Mouse (Mus musculus): Measurements from ENCODE around the gene Kazald1.

DNA sequence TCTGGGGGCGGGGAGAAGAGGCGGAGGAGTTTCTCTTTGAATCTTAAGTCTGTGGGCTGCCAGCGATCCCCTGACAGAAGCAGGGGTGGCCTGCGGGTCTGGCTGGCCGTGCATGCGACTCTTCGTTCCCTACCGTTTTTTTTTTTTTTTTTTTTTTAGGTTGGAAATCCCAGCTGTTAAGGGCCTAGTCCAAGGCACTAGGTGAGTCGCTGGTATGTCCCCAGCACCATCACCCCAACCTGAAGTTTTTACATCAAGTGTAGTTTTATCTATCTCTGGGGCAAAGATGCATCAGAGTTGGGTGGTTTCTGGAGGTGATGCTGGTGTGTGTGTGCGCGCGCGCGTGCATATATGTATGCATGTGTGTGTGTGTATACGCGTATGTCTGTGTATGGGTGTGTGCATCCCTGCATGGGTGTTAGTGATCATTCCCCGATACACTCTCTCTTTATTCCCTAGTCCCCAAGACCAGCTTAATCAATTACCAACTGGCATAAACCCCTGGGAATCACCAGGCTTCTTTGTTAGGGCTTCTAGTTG, 1.1 kb downstream of the Kazald1 start:
- TF ChIP-seq MAZ (IDR thresholded peaks at IDR 0.05; ENCODE audit: low read depth, low read length), result no peak
- TF ChIP-seq HCFC1 (IDR thresholded peaks at IDR 0.05; ENCODE audit: low read depth, low read length), result no peak
- no peak for TF ChIP-seq CHD2 (IDR thresholded peaks at IDR 0.05; ENCODE audit: low read length)
- no peak for TF ChIP-seq TCF12 (IDR thresholded peaks at IDR 0.05; ENCODE audit: low read depth, low read length)
